8 mouse cellular contexts compared by ENCODE assay signal in the genomic region with DNA sequence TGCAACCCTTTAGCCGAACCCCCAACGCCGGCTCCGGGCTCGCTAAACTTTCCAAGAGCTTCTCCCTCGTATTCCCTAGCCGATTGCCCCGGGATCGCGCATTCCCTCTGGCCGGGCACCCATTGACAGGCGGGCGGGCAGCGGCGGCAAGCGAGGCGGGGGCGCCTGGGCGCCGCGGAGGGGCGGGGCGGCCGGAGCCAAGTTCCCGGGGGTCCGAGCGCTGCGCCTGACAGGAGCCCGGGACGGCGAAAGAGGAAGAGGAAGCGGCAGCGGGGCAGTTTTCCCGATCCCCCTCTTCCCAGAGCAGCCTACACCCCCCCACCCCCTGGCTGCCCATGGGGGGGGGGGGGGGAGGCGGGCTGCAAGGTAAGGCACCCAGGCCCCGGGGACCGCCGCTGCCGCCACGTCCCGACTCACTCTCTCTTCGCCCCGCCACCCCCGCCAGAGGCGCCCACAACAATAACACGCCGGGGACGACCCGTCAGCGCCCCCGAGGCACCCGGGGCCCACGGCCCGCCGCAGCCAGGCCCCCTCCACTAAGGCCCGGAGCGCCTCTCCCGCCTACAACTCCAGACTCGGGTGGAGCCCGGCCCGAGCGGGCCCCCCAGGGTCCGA. TPM values are rescaled to one million over a fixed set of nuclear protein-coding genes. Genes with fewer than 3 reads are reported as not detected.
A peak's percentile ranks its signal among the peaks of the same experiment; 100 is the strongest.
DNase-seq lines count a peak whose midpoint lies in the region; ATAC-seq and TF ChIP-seq lines count a peak whose summit lies in the region.

No protein-coding gene starts in this region.

- peak overlapping the region; percentile 97 for H3K27ac ChIP-seq in embryonic facial prominence, embryonic 11.5 days (replicated peaks; ENCODE audit: low read depth, low read length)

- H3K4me1 ChIP-seq in embryonic facial prominence, embryonic 11.5 days (ENCODE audit: control insufficient read depth, insufficient read depth, low read length): no peaks in the 10 kb centered on the region

- H3K36me3 ChIP-seq in embryonic facial prominence, embryonic 11.5 days (replicated peaks; ENCODE audit: control insufficient read depth, insufficient read depth, low read depth, low read length): no peaks in the 10 kb centered on the region

- peak; percentile 40 to 42 for DNase-seq in B cell, adult 2 months
- no peak for DNase-seq in Patski (ENCODE audit: low read depth, low spot score)
- DNase-seq in embryonic facial prominence, embryonic 11.5 days (ENCODE audit: low spot score): peak; percentile 57
- DNase-seq in heart, postnatal 10 days: peak; percentile 45 to 51
- DNase-seq in layer of hippocampus, adult 9-11 months: peak; percentile 8
- DNase-seq in lung, postnatal 25 days (ENCODE audit: low spot score): peak; percentile 26
- peak; percentile 11 for DNase-seq in retina, adult 2 months (ENCODE audit: low read depth, low spot score)
- DNase-seq in urinary bladder, postnatal 10 days (ENCODE audit: low spot score): peak; percentile 13

- H3K9me3 ChIP-seq in embryonic facial prominence, embryonic 11.5 days (replicated peaks; ENCODE audit: control insufficient read depth, low read length): no peaks in the 10 kb centered on the region

- H3K4me2 ChIP-seq in embryonic facial prominence, embryonic 11.5 days (ENCODE audit: low read depth, low read length): peak overlapping the region; percentile 85

- CTCF ChIA-PET in Patski (lab: Charles Lee): no interaction called here

- POLR2A ChIA-PET in Patski (lab: Charles Lee): interaction anchor here (0.7 to 1.0 kb wide), 2 partner anchors 50 to 126 kb away, joined by 3 to 4 read pairs; no protein-coding TSS in a partner anchor

- peak overlapping the region; percentile 92 for H3K4me3 ChIP-seq in embryonic facial prominence, embryonic 11.5 days (ENCODE audit: low read depth, low read length)

- ATAC-seq in Patski: peak; percentile 48
- ATAC-seq in embryonic facial prominence, embryonic 11.5 days (replicated peaks; ENCODE audit: insufficient number of reproducible peaks, low FRiP score, low TSS enrichment, low read depth): peak; percentile 10; the same call in 1 of the 2 replicates

- WGBS in embryonic facial prominence, embryonic 11.5 days: 0% methylated on average over 53 of the region's 63 CpGs

- no peak for TF ChIP-seq CTCF in Patski (IDR thresholded peaks at IDR 0.05)

- in situ Hi-C loops in Patski (cut with MboI; ENCODE audit: low pct_unique_long_range_greater_than_20kb): loop anchor here (5.0 kb wide), 1 partner anchor 127 kb away; no protein-coding TSS in a partner anchor

- intact Hi-C loops in heart, postnatal 10 days (cut with DNase I): loop anchor here (5.0 kb wide), 1 partner anchor 92 kb away; no protein-coding TSS in a partner anchor

- H3K9ac ChIP-seq in embryonic facial prominence, embryonic 11.5 days (replicated peaks; ENCODE audit: low read length): peak overlapping the region; percentile 86

- no peaks in the 10 kb centered on the region for H3K27me3 ChIP-seq in Patski
- H3K27me3 ChIP-seq in embryonic facial prominence, embryonic 11.5 days (ENCODE audit: control insufficient read depth, insufficient read depth, low read length): no peaks in the 10 kb centered on the region

RNA-seq across cellular contexts. Expression of gene Pias1, which starts 7.5 kb away (rescaled TPM):
- 25.7 TPM for polyA plus RNA-seq in Patski (2021)
- 60.7 and 62.0 TPM in 2 replicates for polyA plus RNA-seq in embryonic facial prominence, embryonic 11.5 days (2014; fragmentation: Nextera tagmentation; extraction: Ambion mirVana)
- 10 to 100 TPM; 26.3 to 26.7 TPM for total RNA-seq in heart, postnatal 10 days (2021)
